Mouse (Mus musculus) bone marrow macrophage, adult 2 months (primary cell): ENCODE data around the gene Pde8a.

Experiments used
- CTCF ChIP-seq: IDR thresholded peaks from 2 replicates; pipeline ENCODE4 v1.5.1; 2012; ENCODE audit warnings: low read depth, mild to moderate bottlenecking, low read length, moderate library complexity
- POLR2A ChIP-seq: IDR thresholded peaks from 2 replicates; pipeline ENCODE4 v1.6.1; 2012; ENCODE audit warnings: mild to moderate bottlenecking, low read depth, low read length, borderline replicate concordance

DNA sequence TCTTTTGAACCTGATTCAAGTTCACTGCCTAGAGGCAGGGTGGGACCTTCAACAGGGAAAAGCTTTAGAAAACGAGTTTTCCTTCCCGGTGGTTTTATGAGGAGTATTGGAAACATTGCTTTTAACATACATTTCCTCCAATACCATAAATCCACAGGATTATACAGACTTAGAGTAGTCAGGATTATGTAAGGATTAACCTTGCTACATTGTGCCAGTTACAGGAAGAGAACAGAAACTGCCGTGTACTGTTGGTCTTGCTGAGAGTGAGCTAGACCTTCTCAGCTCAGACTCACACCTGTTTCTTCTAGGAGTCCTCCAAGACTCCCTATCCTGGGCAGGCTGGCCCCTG is 125.1 kb downstream of the Pde8a start:
- no peak for TF ChIP-seq CTCF
- TF ChIP-seq POLR2A, result no peak
